ENCODE assay signal across 8 mouse cellular contexts in the genomic region with DNA sequence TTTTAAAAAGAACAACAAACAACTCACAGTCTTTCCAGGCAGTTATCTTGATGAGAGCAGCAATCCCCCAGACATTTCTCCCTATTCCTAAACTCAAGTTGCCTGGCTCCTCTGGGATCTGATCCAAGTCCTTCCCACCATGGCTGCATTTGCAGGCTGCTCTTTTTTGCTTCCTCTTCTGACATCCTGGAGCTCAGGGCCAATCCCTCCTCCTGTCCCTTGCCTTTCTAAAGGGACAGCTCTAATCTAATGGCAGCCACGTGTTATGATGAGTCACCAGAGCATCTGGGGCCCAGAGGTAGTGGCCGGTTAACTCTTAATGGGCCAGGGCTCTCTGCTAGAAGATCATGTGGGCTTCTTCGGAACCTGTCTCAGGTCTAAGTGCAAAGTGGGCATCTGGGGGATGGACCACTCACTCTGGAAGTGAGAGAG. TPM values are rescaled to one million over a fixed set of nuclear protein-coding genes. Genes with fewer than 3 reads are reported as not detected.
A peak's percentile ranks its signal among the peaks of the same experiment; 100 is the strongest.
DNase-seq lines count a peak whose midpoint lies in the region; ATAC-seq lines count a peak whose summit lies in the region.

No protein-coding gene starts in this region.

- H3K4me1 ChIP-seq in intestine, embryonic 15.5 days (replicated peaks), result peaks cover 24% of the 10 kb centered on the region
- H3K4me1 ChIP-seq in limb, embryonic 11.5 days (ENCODE audit: control insufficient read depth, insufficient read depth, low read length), result no peaks in the 10 kb centered on the region
- peaks cover 25% of the 10 kb centered on the region for H3K4me1 ChIP-seq in midbrain, embryonic 10.5 days

- peak overlapping the region; percentile 81 for H3K27ac ChIP-seq in intestine, embryonic 15.5 days
- H3K27ac ChIP-seq in limb, embryonic 11.5 days (replicated peaks; ENCODE audit: low read depth, low read length), result no peak overlapping the region
- H3K27ac ChIP-seq in midbrain, embryonic 10.5 days (replicated peaks), result peak overlapping the region; percentile 81

- DNase-seq in urinary bladder, postnatal 14 days (ENCODE audit: low spot score), result peak; percentile 76
- DNase-seq in urinary bladder, postnatal 10 days (ENCODE audit: low spot score), result no peak
- DNase-seq in embryo, embryonic 9.5 days (ENCODE audit: extremely low spot score), result peak; percentile 54
- peak; percentile 78 for DNase-seq in gastrocnemius, postnatal 25 days
- DNase-seq in limb, embryonic 11.5 days (ENCODE audit: low spot score), result peak; percentile 52
- peak; percentile 38 for DNase-seq in midbrain, embryonic 10.5 days (ENCODE audit: low spot score)
- peak; percentile 62 to 77 for DNase-seq in spleen, postnatal 10 days (ENCODE audit: low spot score in 2 of 2)

- H3K9ac ChIP-seq in intestine, embryonic 15.5 days, result peak overlapping the region; percentile 64
- H3K9ac ChIP-seq in limb, embryonic 11.5 days (ENCODE audit: low read length), result peak overlapping the region; percentile 81; the same call in 1 of the 2 replicates

- H3K36me3 ChIP-seq in intestine, embryonic 15.5 days, result no peaks in the 10 kb centered on the region
- no peaks in the 10 kb centered on the region for H3K36me3 ChIP-seq in limb, embryonic 11.5 days (ENCODE audit: control insufficient read depth, insufficient read depth, low read length)
- no peaks in the 10 kb centered on the region for H3K36me3 ChIP-seq in midbrain, embryonic 10.5 days

- WGBS in intestine, embryonic 15.5 days, result 2% methylated on average over 3 of the region's 3 CpGs
- 8% methylated on average over 3 of the region's 3 CpGs for WGBS in limb, embryonic 11.5 days
- 12% methylated on average over 3 of the region's 3 CpGs for WGBS in midbrain, embryonic 10.5 days

- H3K4me3 ChIP-seq in intestine, embryonic 15.5 days (replicated peaks), result peak overlapping the region; percentile 54
- peak overlapping the region; percentile 48 for H3K4me3 ChIP-seq in limb, embryonic 11.5 days (ENCODE audit: low read depth, low read length)
- H3K4me3 ChIP-seq in midbrain, embryonic 10.5 days, result peak overlapping the region; percentile 72

- H3K27me3 ChIP-seq in intestine, embryonic 15.5 days (replicated peaks), result no peaks in the 10 kb centered on the region
- H3K27me3 ChIP-seq in limb, embryonic 11.5 days (ENCODE audit: control insufficient read depth, insufficient read depth, low read length), result no peaks in the 10 kb centered on the region
- peaks cover 35% of the 10 kb centered on the region for H3K27me3 ChIP-seq in midbrain, embryonic 10.5 days (ENCODE audit: low read depth, poor library complexity, severe bottlenecking)

- peak overlapping the region; percentile 96 for H3K4me2 ChIP-seq in intestine, embryonic 15.5 days (replicated peaks)
- H3K4me2 ChIP-seq in limb, embryonic 11.5 days (ENCODE audit: low read depth, severe bottlenecking), result peak overlapping the region; percentile 92

- peak; percentile 91 for ATAC-seq in intestine, embryonic 15.5 days
- 0 out of 2 replicates have a peak, but pooled peaks have one; percentile 15 for ATAC-seq in limb, embryonic 11.5 days (ENCODE audit: insufficient number of reproducible peaks, low FRiP score, low TSS enrichment, low read depth)

- no peaks in the 10 kb centered on the region for H3K9me3 ChIP-seq in intestine, embryonic 15.5 days
- no peaks in the 10 kb centered on the region for H3K9me3 ChIP-seq in limb, embryonic 11.5 days (ENCODE audit: control insufficient read depth, low read length)
- no peaks in the 10 kb centered on the region for H3K9me3 ChIP-seq in midbrain, embryonic 10.5 days (replicated peaks)

RNA-seq across cellular contexts. Expression of gene Ttc39a, which starts 0.4 kb away (rescaled TPM):
- under 1 TPM; 0.18 to 0.64 TPM for total RNA-seq in gastrocnemius, postnatal 25 days (2021)
- 17.0 and 21.5 TPM in 2 replicates for polyA plus RNA-seq in intestine, embryonic 15.5 days (2015; fragmentation: Nextera tagmentation; extraction: Ambion mirVana)
- 6.1 and 6.3 TPM in 2 replicates for polyA plus RNA-seq in limb, embryonic 11.5 days (2014; fragmentation: Nextera tagmentation; extraction: Ambion mirVana)
- 2.4 and 2.9 TPM in 2 replicates for polyA plus RNA-seq in midbrain, embryonic 10.5 days (2016; fragmentation: Nextera tagmentation; extraction: Ambion mirVana)
